Mouse (Mus musculus): ENCODE measurements at regions not wholly inside any gene's neighbourhood (a gene's known extent, or its start where the extent isn't known, plus 50 kb on each side); places are given as distances from the start of the nearest gene placed in this dataset.

DNA sequence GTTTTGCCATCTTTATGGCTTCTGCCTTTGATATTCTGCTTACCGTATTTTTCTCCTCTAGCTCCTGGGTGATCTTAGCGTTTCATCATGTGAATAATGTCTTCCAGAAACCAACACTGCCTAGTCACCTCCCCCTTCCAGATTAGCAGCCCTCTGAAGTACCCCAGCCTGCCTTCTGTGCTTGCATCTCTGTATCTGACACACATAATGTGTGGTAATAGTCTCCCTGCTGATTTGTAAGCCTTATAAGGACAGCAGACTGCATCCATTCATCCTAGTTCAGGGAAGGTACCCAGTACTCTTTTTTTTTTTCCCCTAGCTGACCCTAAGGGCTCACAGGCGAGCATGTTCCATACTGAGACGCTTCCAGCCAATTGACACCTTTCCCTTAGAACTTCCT, 409.2 kb upstream of the Prickle1 start:
- H3K4me2 ChIP-seq (replicated peaks; ENCODE audit: low read depth, low read length), result no peak overlapping the region
- no peak for ATAC-seq (ENCODE audit: low FRiP score, low TSS enrichment)
- H3K36me3 ChIP-seq (ENCODE audit: control insufficient read depth, insufficient read depth, low read length), result no peaks in the 10 kb centered on the region
- H3K9me3 ChIP-seq (ENCODE audit: control insufficient read depth, low read length), result no peaks in the 10 kb centered on the region
- no peak overlapping the region for H3K4me3 ChIP-seq (ENCODE audit: low read length)
- no peak overlapping the region for H3K9ac ChIP-seq (ENCODE audit: low read depth, low read length)
- H3K27ac ChIP-seq (ENCODE audit: low read depth, low read length), result peak overlapping the region; percentile 32; the same call in 1 of the 2 replicates
- peaks cover 18% of the 10 kb centered on the region; the same call in 1 of the 2 replicates for H3K4me1 ChIP-seq (ENCODE audit: control insufficient read depth, insufficient read depth, low read length)
- H3K27me3 ChIP-seq (ENCODE audit: control insufficient read depth, insufficient read depth, low read length), result peaks cover 3% of the 10 kb centered on the region; the same call in 1 of the 2 replicates
- WGBS, result 35% methylated on average over 4 of the region's 4 CpGs

DNA sequence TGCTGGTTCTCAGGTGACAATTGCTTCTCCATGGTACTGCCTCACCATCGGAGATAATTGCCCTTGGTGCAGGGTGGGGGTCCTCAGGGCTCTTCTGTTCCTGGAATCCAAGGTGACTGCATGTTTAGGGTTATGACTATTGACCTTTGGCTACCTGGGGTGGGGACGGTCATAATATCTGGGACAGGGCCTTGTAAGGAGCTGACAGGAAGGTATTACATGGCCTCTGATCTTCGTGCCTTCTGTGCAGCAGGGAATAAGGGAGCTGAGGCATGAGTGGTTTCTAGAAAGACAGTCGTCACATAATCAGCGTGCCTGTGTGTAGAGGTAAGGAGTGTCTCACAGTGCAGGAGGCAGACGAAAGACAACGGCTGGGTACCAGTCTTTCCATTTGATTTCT, 407.5 kb upstream of the Prickle1 start:
- Histone ChIP-seq H3K4me2 (replicated peaks; ENCODE audit: low read depth, low read length) (no peak overlapping the region), H3K9me3 (ENCODE audit: control insufficient read depth, low read length) (no peaks in the 10 kb centered on the region), H3K27ac (ENCODE audit: low read depth, low read length) (no peak overlapping the region), H3K4me3 (ENCODE audit: low read length) (no peak overlapping the region), H3K36me3 (ENCODE audit: control insufficient read depth, insufficient read depth, low read length) (no peaks in the 10 kb centered on the region), H3K4me1 (ENCODE audit: control insufficient read depth, insufficient read depth, low read length) (peaks cover 18% of the 10 kb centered on the region; the same call in 1 of the 2 replicates), H3K9ac (ENCODE audit: low read depth, low read length) (no peak overlapping the region), H3K27me3 (ENCODE audit: control insufficient read depth, insufficient read depth, low read length) (peaks cover 3% of the 10 kb centered on the region; the same call in 1 of the 2 replicates)
- WGBS, result 32% methylated on average over 7 of the region's 7 CpGs
- peak; percentile 72; the same call in 1 of the 2 replicates for ATAC-seq (ENCODE audit: low FRiP score, low TSS enrichment)

DNA sequence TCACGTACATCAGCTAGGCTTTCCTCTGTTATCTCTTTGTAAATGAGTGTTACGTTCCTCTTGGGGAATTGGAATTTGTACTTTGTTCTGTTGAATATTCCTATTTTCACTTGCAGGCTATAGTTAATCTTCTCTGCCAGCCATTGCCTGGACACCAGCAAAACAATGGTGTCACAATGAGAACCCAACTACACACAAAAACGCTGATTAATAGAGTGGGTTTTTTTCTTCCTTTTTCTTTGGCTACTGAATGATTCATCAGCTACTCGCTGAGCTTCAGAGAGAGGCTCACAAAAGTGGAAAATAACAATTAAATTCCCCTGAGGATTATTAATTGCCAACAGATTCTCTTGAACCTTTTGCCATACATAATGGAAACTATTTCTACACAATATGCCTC, 398.9 kb upstream of the Prickle1 start:
- no peaks in the 10 kb centered on the region for H3K4me1 ChIP-seq (ENCODE audit: control insufficient read depth, insufficient read depth, low read length)
- no peak overlapping the region for H3K4me2 ChIP-seq (replicated peaks; ENCODE audit: low read depth, low read length)
- no peak overlapping the region for H3K27ac ChIP-seq (ENCODE audit: low read depth, low read length)
- H3K36me3 ChIP-seq (ENCODE audit: control insufficient read depth, insufficient read depth, low read length), result no peaks in the 10 kb centered on the region
- H3K9me3 ChIP-seq (ENCODE audit: control insufficient read depth, low read length), result no peaks in the 10 kb centered on the region
- H3K27me3 ChIP-seq (ENCODE audit: control insufficient read depth, insufficient read depth, low read length), result no peaks in the 10 kb centered on the region
- no peak overlapping the region for H3K4me3 ChIP-seq (ENCODE audit: low read length)
- ATAC-seq (ENCODE audit: low FRiP score, low TSS enrichment), result no peak
- H3K9ac ChIP-seq (ENCODE audit: low read depth, low read length), result no peak overlapping the region
- WGBS, result 90% methylated on average over 4 of the region's 4 CpGs

DNA sequence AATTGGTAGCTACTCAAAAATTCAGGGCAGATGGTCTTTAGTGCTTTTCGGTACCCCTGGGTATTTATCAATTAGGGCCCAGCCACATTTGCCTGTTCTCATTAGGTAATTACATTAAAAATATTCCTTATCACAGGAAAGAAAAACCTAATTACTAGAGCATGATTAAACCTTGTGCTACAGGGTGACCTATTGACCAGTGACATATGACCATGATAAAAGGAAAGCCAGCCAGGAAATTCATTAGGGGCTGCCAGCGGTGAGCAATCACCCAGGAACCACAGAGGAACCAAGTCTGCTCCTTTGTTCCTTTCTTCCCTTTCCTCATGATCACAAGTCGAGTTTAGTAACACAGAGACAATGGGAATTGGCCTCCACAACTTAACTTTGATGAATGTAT, 394.4 kb upstream of the Prickle1 start:
- H3K4me1 ChIP-seq (ENCODE audit: control insufficient read depth, insufficient read depth, low read length), result no peaks in the 10 kb centered on the region
- H3K4me2 ChIP-seq (replicated peaks; ENCODE audit: low read depth, low read length), result no peak overlapping the region
- no peaks in the 10 kb centered on the region for H3K27me3 ChIP-seq (ENCODE audit: control insufficient read depth, insufficient read depth, low read length)
- no peak overlapping the region for H3K27ac ChIP-seq (ENCODE audit: low read depth, low read length)
- H3K4me3 ChIP-seq (ENCODE audit: low read length), result no peak overlapping the region
- no peak overlapping the region for H3K9ac ChIP-seq (ENCODE audit: low read depth, low read length)
- no peaks in the 10 kb centered on the region for H3K36me3 ChIP-seq (ENCODE audit: control insufficient read depth, insufficient read depth, low read length)
- no peaks in the 10 kb centered on the region for H3K9me3 ChIP-seq (ENCODE audit: control insufficient read depth, low read length)
- 60% methylated on average over 3 of the region's 3 CpGs for WGBS
- no peak for ATAC-seq (ENCODE audit: low FRiP score, low TSS enrichment)

DNA sequence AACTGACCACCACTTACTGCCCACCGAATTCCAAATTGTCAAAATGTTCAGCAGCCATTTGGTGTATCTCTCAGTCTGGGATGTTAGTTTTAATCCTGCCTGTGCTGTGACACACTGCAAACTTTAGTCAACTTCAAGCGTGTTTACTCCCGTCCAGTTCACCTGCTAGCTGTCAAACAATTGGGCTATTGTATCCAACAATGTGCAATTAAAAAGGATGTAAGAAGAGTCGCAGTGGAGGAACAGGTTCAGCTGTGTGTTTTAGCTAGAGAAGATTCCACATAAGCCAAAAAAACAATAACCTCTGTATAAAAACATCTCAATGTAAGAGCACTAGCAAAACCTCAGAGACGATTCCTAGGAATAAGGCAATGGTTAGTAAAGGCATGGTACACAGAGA, 392.7 kb upstream of the Prickle1 start:
- ATAC-seq (ENCODE audit: low FRiP score, low TSS enrichment), result no peak
- WGBS, result 64% methylated on average over 5 of the region's 5 CpGs
- H3K4me3 ChIP-seq (ENCODE audit: low read length), result no peak overlapping the region

DNA sequence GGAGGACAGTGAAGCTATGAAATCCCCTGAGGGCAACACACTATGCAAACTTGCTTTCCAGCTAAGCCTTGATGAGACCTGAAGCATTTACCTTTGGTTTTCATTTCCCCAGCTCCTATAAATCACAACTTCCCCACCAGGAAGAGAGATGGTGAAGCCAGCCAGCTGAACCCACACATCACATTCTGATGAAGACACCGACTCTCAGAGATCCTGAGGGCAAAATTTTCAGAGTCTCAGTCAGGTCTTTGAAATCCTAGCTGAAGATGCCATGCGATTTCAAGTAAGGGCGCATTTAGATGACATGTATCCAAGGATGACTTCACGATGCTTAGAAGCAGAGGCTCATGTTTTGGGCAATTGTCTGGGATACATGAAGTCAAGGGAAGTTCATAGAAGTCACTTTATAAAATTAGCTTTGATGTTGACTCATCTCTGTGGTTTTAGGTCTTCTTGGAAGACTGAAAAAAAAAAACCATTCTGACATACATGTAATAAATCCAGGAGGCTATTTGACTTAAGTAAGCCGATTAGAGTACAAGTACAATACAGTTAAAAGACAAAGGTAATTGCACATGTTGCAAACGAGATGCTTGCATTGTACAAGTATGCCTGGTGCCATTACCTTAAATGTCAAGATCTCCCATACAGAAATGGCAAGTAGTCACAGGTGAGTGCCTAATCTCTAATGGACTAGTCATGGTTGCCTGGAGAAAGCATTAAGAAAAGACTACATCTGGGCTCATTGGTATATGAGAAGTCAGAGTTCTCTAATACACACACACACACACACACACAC, 391.1 kb upstream of the Prickle1 start:
- no peaks in the 10 kb centered on the region for H3K9me3 ChIP-seq (ENCODE audit: control insufficient read depth, low read length)
- no peak overlapping the region for H3K9ac ChIP-seq (ENCODE audit: low read depth, low read length)
- H3K27me3 ChIP-seq (ENCODE audit: control insufficient read depth, insufficient read depth, low read length), result no peaks in the 10 kb centered on the region
- no peaks in the 10 kb centered on the region for H3K36me3 ChIP-seq (ENCODE audit: control insufficient read depth, insufficient read depth, low read length)
- no peaks in the 10 kb centered on the region for H3K4me1 ChIP-seq (ENCODE audit: control insufficient read depth, insufficient read depth, low read length)
- no peak overlapping the region for H3K27ac ChIP-seq (ENCODE audit: low read depth, low read length)
- no peak overlapping the region for H3K4me3 ChIP-seq (ENCODE audit: low read length)
- no peak overlapping the region for H3K4me2 ChIP-seq (replicated peaks; ENCODE audit: low read depth, low read length)
- ATAC-seq (ENCODE audit: low FRiP score, low TSS enrichment), result no peak
- WGBS, result 81% methylated on average over 6 of the region's 6 CpGs

More for the DNA sequence above, 392.7 kb upstream of the Prickle1 start:
- Histone ChIP-seq H3K9me3 (ENCODE audit: control insufficient read depth, low read length) (no peaks in the 10 kb centered on the region), H3K27me3 (ENCODE audit: control insufficient read depth, insufficient read depth, low read length) (no peaks in the 10 kb centered on the region), H3K4me1 (ENCODE audit: control insufficient read depth, insufficient read depth, low read length) (no peaks in the 10 kb centered on the region), H3K27ac (ENCODE audit: low read depth, low read length) (no peak overlapping the region), H3K4me2 (replicated peaks; ENCODE audit: low read depth, low read length) (no peak overlapping the region), H3K9ac (ENCODE audit: low read depth, low read length) (no peak overlapping the region), H3K36me3 (ENCODE audit: control insufficient read depth, insufficient read depth, low read length) (no peaks in the 10 kb centered on the region)

DNA sequence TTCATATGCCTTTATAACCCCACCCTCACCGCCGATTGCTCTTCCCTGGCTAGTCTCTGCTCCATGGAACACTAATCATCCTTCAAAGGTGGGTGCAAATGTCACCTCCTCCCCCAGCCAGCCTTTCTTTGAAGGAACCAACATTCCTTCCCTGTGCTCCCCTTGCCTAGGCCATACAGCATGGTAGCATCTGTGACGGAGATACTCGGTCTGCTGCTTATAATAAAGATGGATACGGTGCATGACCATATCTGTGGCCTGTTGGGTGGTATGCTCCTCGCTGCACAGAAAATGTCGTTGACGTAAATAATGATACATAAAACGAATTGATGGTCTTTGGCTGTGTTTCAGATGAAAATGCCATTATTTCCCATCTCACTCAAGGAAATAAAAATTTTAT, 386.4 kb upstream of the Prickle1 start:
- ATAC-seq (ENCODE audit: low FRiP score, low TSS enrichment), result peak; percentile 76; the same call in 1 of the 2 replicates
- Histone ChIP-seq H3K4me3 (ENCODE audit: low read length) (no peak overlapping the region), H3K4me1 (ENCODE audit: control insufficient read depth, insufficient read depth, low read length) (no peaks in the 10 kb centered on the region), H3K36me3 (ENCODE audit: control insufficient read depth, insufficient read depth, low read length) (no peaks in the 10 kb centered on the region), H3K27me3 (ENCODE audit: control insufficient read depth, insufficient read depth, low read length) (no peaks in the 10 kb centered on the region), H3K4me2 (replicated peaks; ENCODE audit: low read depth, low read length) (no peak overlapping the region), H3K9me3 (ENCODE audit: control insufficient read depth, low read length) (no peaks in the 10 kb centered on the region), H3K27ac (ENCODE audit: low read depth, low read length) (0 out of 2 replicates have a peak overlapping the region, but pooled peaks have one; percentile 17), H3K9ac (ENCODE audit: low read depth, low read length) (no peak overlapping the region)
- 63% methylated on average over 9 of the region's 9 CpGs for WGBS

DNA sequence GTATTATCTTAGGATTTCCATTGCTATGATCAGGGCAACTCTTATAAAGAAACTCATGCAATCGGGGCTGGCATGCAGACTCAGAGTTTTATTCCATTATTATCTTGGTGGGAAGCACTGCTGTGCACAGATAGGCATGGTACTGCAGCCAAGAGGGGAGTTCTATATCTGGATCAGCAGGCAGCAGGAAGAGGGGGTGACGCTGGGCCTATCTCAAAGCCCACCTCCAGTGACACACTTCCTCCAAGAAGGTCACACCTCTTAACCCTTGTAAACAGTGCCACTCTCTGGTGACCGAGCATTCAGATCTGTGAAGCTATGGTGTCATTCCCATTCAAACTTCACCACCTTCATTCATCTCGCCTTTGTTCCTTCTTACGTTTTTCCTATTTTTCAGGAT, 381.8 kb upstream of the Prickle1 start:
- H3K9ac ChIP-seq (ENCODE audit: low read depth, low read length), result no peak overlapping the region
- no peaks in the 10 kb centered on the region for H3K4me1 ChIP-seq (ENCODE audit: control insufficient read depth, insufficient read depth, low read length)
- no peak overlapping the region for H3K27ac ChIP-seq (ENCODE audit: low read depth, low read length)
- H3K9me3 ChIP-seq (ENCODE audit: control insufficient read depth, low read length), result no peaks in the 10 kb centered on the region
- ATAC-seq (ENCODE audit: low FRiP score, low TSS enrichment), result no peak
- 77% methylated on average over 5 of the region's 5 CpGs for WGBS
- no peak overlapping the region for H3K4me2 ChIP-seq (replicated peaks; ENCODE audit: low read depth, low read length)
- H3K27me3 ChIP-seq (ENCODE audit: control insufficient read depth, insufficient read depth, low read length), result no peaks in the 10 kb centered on the region
- H3K4me3 ChIP-seq (ENCODE audit: low read length), result no peak overlapping the region
- no peaks in the 10 kb centered on the region for H3K36me3 ChIP-seq (ENCODE audit: control insufficient read depth, insufficient read depth, low read length)

DNA sequence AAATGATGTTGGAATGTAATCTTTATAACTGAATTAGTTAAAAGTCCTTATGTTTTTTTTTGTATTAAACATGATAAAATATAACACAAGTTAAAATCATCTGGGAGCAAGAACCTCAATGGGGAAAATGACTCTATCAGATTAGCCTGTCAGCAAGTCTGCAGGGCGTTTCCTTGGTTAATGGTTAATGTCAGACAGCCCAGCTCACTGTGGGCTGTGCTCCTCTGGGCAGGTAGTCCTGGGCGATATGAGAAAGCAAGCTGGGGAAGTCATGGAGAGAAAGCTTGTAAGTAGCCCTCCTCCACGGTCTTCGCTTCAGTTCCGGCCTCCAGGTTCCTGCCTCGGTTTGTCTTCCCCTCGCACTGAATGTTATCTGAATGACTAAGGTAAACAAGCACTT, 379.0 kb upstream of the Prickle1 start:
- ATAC-seq (ENCODE audit: low FRiP score, low TSS enrichment), result 0 out of 2 replicates have a peak, but pooled peaks have one; percentile 43
- WGBS, result 17% methylated on average over 7 of the region's 7 CpGs
- Histone ChIP-seq H3K27me3 (ENCODE audit: control insufficient read depth, insufficient read depth, low read length) (no peaks in the 10 kb centered on the region), H3K27ac (ENCODE audit: low read depth, low read length) (no peak overlapping the region), H3K4me3 (ENCODE audit: low read length) (no peak overlapping the region), H3K4me2 (replicated peaks; ENCODE audit: low read depth, low read length) (no peak overlapping the region; the same call in 1 of the 2 replicates), H3K9ac (ENCODE audit: low read depth, low read length) (no peak overlapping the region), H3K36me3 (ENCODE audit: control insufficient read depth, insufficient read depth, low read length) (no peaks in the 10 kb centered on the region), H3K9me3 (ENCODE audit: control insufficient read depth, low read length) (no peaks in the 10 kb centered on the region), H3K4me1 (ENCODE audit: control insufficient read depth, insufficient read depth, low read length) (no peaks in the 10 kb centered on the region)
